Mouse (Mus musculus) brain, embryonic 14.5 days (tissue): ENCODE measurements at regions not wholly inside any gene's neighbourhood (a gene's known extent, or its start where the extent isn't known, plus 50 kb on each side); places are given as distances from the start of the nearest gene placed in this dataset.

ENCODE experiments used
- CTCF ChIP-seq: fragments of 200-500 bp; IDR thresholded peaks from 2 replicates; pipeline ENCODE4 v1.5.1; 2012; ENCODE audit warnings: inconsistent platforms, mild to moderate bottlenecking, moderate library complexity, borderline replicate concordance; ENCODE audit not compliant: insufficient read depth, insufficient read length; ENCODE audit errors: extremely low read depth
- POLR2A ChIP-seq: fragments of 200-500 bp; IDR thresholded peaks from 2 replicates; pipeline ENCODE4 v1.6.1; 2012; ENCODE audit warnings: mild to moderate bottlenecking, inconsistent platforms, borderline replicate concordance; ENCODE audit not compliant: poor library complexity, insufficient read depth, insufficient read length, severe bottlenecking; ENCODE audit errors: extremely low read depth

DNA sequence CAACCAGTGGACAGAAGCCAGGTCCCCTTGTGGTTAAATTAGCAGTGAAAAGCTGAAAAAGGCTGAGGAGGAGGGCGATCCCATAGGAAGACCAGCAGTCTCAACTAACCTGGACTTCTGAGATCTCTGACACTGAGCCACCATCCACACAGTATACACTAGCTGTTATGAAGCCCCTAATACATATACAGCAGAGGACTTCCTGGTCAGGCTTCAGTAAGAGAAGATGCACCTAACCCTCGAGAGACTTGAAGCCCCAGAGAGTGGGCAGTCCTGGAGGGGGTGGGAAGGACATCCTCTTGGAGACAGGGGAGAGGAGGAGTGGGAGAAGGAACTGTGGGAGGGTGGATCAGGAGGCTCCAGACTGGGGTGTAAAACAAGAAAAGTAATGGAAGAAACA lies 397.9 kb downstream of the Rpl36a-ps1 start:
- TF ChIP-seq POLR2A: no peak
- TF ChIP-seq CTCF: no peak
